Mouse (Mus musculus) testis, adult 2 months (tissue): ENCODE measurements around the gene Osbpl9. TPM values are rescaled to one million over a fixed set of nuclear protein-coding genes. Genes with fewer than 3 reads are reported as not detected.

Experiments used
- H3K27ac ChIP-seq: fragments of 200-500 bp; 2 replicates; pipeline ENCODE4 v1.5.1; 2012; ENCODE audit warnings: low read depth, low read length; ENCODE audit not compliant: control insufficient read depth, insufficient read depth
- H3K27me3 ChIP-seq: fragments of 200-500 bp; 2 replicates; pipeline ENCODE4 v1.6.1; 2012; ENCODE audit warnings: mild to moderate bottlenecking, low read length, moderate library complexity; ENCODE audit not compliant: control insufficient read depth, insufficient read depth
- H3K36me3 ChIP-seq: fragments of 200-500 bp; 2 replicates; pipeline ENCODE4 v1.6.1; 2012; ENCODE audit warnings: mild to moderate bottlenecking, low read length; ENCODE audit not compliant: control insufficient read depth, insufficient read depth
- H3K4me1 ChIP-seq: fragments of 200-500 bp; 2 replicates; pipeline ENCODE4 v1.6.1; 2012; ENCODE audit warnings: low read length; ENCODE audit not compliant: control insufficient read depth, insufficient read depth
- H3K4me3 ChIP-seq: fragments of 200-500 bp; 2 replicates; pipeline ENCODE4 v1.5.1; 2012; ENCODE audit warnings: low read depth, mild to moderate bottlenecking, low read length, moderate library complexity, mixed read lengths; ENCODE audit not compliant: control insufficient read depth
- CTCF ChIP-seq: fragments of 200-500 bp; IDR thresholded peaks from 2 replicates; pipeline ENCODE4 v1.5.1; 2012; ENCODE audit warnings: low read depth, mild to moderate bottlenecking, inconsistent platforms, low read length, moderate library complexity; ENCODE audit not compliant: control insufficient read depth, insufficient read depth, insufficient replicate concordance
- POLR2A ChIP-seq: fragments of 200-500 bp; IDR thresholded peaks from 2 replicates; pipeline ENCODE4 v1.6.1; 2012; ENCODE audit warnings: low read depth, mild to moderate bottlenecking, inconsistent platforms, low read length, moderate library complexity; ENCODE audit not compliant: control insufficient read depth
- polyA plus RNA-seq: library from polyadenylated mRNA; depleted of rRNA; stranded (reverse); fragments of >200 nt; gene quantifications from 2 replicates; pipeline ENCODE4 v1.2.3, GENCODE M21; 2012

Gene Osbpl9
- polyA plus RNA-seq, 1 experiment: 100 TPM

DNA sequence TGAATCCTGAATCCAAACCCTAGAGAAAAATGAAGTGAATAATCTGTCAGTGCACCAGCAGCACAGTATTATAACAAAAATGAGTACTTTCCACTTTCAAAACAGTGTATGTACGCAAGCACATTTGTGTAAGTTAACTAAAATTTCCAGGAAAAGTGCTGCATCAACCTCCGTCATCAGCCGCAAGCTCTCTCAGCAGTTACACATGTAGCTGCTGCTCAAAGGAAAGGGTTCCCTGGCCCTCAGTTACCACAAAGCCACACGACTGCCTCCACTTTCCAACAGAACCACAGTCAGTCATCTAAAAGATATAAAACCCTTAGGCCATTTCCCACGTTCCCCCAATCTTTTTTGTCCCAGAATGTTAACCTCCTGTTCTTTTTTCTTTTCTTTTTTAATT is 99.5 kb downstream of the Osbpl9 start:
- peaks cover 2% of the 10 kb centered on the region; the same call in 1 of the 2 replicates for H3K4me1 ChIP-seq
- no peaks in the 10 kb centered on the region; the same call in 1 of the 2 replicates for H3K36me3 ChIP-seq
- TF ChIP-seq POLR2A (no peak), CTCF (no peak)
- H3K27me3 ChIP-seq: no peaks in the 10 kb centered on the region
- H3K4me3 ChIP-seq: no peak overlapping the region
- H3K27ac ChIP-seq: no peak overlapping the region

- Histone ChIP-seq H3K4me1 (no peaks in the 10 kb centered on the region), H3K4me3 (no peak overlapping the region), H3K27me3 (no peaks in the 10 kb centered on the region)
Observed at GRCm38 (mm10) chr4:109098861-109099260, 103.2 kb downstream of the Osbpl9 start.

GRCm38 (mm10) chr4:109094269-109094668 is 107.8 kb downstream of the Osbpl9 start:
- H3K4me1 ChIP-seq: no peaks in the 10 kb centered on the region
- no peak overlapping the region for H3K27ac ChIP-seq
- H3K27me3 ChIP-seq: no peaks in the 10 kb centered on the region
- H3K4me3 ChIP-seq: no peak overlapping the region
- H3K36me3 ChIP-seq: no peaks in the 10 kb centered on the region
- no peak for TF ChIP-seq CTCF
- no peak for TF ChIP-seq POLR2A

More at GRCm38 (mm10) chr4:109098861-109099260, 103.2 kb downstream of the Osbpl9 start:
- H3K27ac ChIP-seq: no peak overlapping the region
- H3K36me3 ChIP-seq: no peaks in the 10 kb centered on the region; the same call in 1 of the 2 replicates
- TF ChIP-seq POLR2A: no peak
- no peak for TF ChIP-seq CTCF

GRCm38 (mm10) chr4:109092344-109092743 is 109.7 kb downstream of the Osbpl9 start:
- TF ChIP-seq POLR2A: no peak
- no peak for TF ChIP-seq CTCF
- H3K36me3 ChIP-seq: no peaks in the 10 kb centered on the region
- no peaks in the 10 kb centered on the region for H3K4me1 ChIP-seq
- no peak overlapping the region for H3K4me3 ChIP-seq
- no peaks in the 10 kb centered on the region for H3K27me3 ChIP-seq
- no peak overlapping the region for H3K27ac ChIP-seq

- Histone ChIP-seq H3K36me3 (no peaks in the 10 kb centered on the region), H3K4me1 (no peaks in the 10 kb centered on the region), H3K27me3 (no peaks in the 10 kb centered on the region), H3K4me3 (no peak overlapping the region), H3K27ac (no peak overlapping the region)
- TF ChIP-seq CTCF (no peak), POLR2A (no peak)
Observed at GRCm38 (mm10) chr4:109091241-109091777, 110.8 kb downstream of the Osbpl9 start.

DNA sequence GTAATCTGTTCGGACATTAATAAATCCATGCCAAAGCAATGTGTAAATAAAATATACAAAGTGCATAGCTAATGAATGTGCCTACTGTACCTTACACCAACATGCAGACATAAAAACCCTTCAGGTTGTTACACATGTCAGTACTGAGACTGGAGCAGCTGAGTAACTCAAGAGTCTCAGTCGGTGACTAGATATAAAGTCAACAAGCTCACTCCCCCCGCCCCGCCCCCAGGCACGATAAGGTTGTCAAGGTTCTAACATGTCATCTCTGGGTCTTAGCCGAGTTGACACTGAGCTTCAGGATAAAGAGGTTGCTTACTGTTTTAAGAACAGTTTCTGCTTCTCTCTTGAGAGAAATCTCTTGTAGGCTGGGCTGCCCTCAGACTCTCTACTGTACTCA is 112.1 kb downstream of the Osbpl9 start:
- Histone ChIP-seq H3K36me3 (no peaks in the 10 kb centered on the region), H3K4me1 (no peaks in the 10 kb centered on the region), H3K27me3 (no peaks in the 10 kb centered on the region), H3K27ac (no peak overlapping the region), H3K4me3 (no peak overlapping the region)
- TF ChIP-seq POLR2A: no peak
- TF ChIP-seq CTCF: no peak

DNA sequence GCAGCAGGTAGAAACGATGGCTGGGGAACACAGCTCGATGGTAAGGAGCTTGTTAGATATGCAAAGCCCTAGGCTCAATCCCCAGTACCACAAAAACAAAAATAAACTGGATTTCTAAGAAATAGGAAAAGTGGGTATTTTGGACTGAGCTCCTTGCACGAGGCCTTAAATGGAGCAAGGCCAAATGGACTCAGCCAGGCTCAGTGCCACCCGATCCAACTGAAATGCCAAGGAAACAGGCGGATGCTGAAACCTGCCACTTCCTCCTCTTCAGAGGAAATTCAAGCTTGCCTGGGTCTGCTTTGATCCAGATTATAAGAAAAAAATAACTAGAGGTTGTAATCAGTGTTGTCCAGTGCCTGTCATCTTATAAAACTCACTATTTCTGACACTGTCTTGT is 112.9 kb downstream of the Osbpl9 start:
- no peak for TF ChIP-seq POLR2A
- no peak for TF ChIP-seq CTCF
- H3K27me3 ChIP-seq: no peaks in the 10 kb centered on the region

More for the DNA sequence above, 112.9 kb downstream of the Osbpl9 start:
- Histone ChIP-seq H3K4me3 (no peak overlapping the region), H3K27ac (no peak overlapping the region), H3K36me3 (no peaks in the 10 kb centered on the region), H3K4me1 (no peaks in the 10 kb centered on the region)
